Mouse (Mus musculus) cerebellum, adult 2 months (tissue): ENCODE data around the gene Zfp593. TPM values are rescaled to one million over a fixed set of nuclear protein-coding genes. Genes with fewer than 3 reads are reported as not detected.
"Not testable (repeated sequence)": the region's sequence is repeated elsewhere in the genome, so short reads cannot be mapped to it uniquely, and the experiment has no call there.

ENCODE experiments used
- DNase-seq, 2 experiments: peaks; one replicate each; pipeline ENCODE4 v3.0.0; 2021
- H3K27ac ChIP-seq: fragments of 200-500 bp; 2 replicates; pipeline ENCODE4 v1.5.1; 2012; ENCODE audit warnings: low read length, control low read depth, inconsistent platforms; ENCODE audit not compliant: insufficient read depth
- H3K27me3 ChIP-seq: fragments of 200-500 bp; 2 replicates; pipeline ENCODE4 v1.6.1; 2012; ENCODE audit warnings: inconsistent platforms, mild to moderate bottlenecking, low read length, moderate library complexity; ENCODE audit not compliant: control insufficient read depth, insufficient read depth
- H3K4me1 ChIP-seq: fragments of 200-500 bp; 2 replicates; pipeline ENCODE4 v1.6.1; 2011; ENCODE audit warnings: low read length; ENCODE audit not compliant: control insufficient read depth, insufficient read depth
- H3K4me3 ChIP-seq: fragments of 200-500 bp; replicated peaks from 2 replicates; pipeline ENCODE3; 2011; ENCODE audit warnings: mild to moderate bottlenecking, low read depth, low read length, control low read depth; ENCODE audit not compliant: insufficient read depth
- CTCF ChIP-seq: fragments of 200-500 bp; IDR thresholded peaks from 2 replicates; pipeline ENCODE4 v1.5.1; 2011; ENCODE audit warnings: low read depth, mild to moderate bottlenecking, control low read depth, low read length, moderate library complexity, borderline replicate concordance; ENCODE audit not compliant: insufficient read depth
- POLR2A ChIP-seq: fragments of 200-500 bp; IDR thresholded peaks from 2 replicates; pipeline ENCODE4 v1.6.1; 2011; ENCODE audit warnings: low read length, control low read depth, borderline replicate concordance; ENCODE audit not compliant: insufficient read depth
- WGBS: fragments of 180-500 bp; shearing (Covaris S2); methylation state at CpG from one replicate; pipeline ENCODE4 v1.1.7; 2018; 5-methylcytosine and 5-hydroxymethylcytosine counted together
- polyA plus RNA-seq: library from polyadenylated mRNA; depleted of rRNA; stranded (reverse); fragments of >200 nt; gene quantifications from 2 replicates; pipeline ENCODE4 v1.2.3, GENCODE M21; 2012

The Zfp593 gene
- polyA plus RNA-seq, 1 experiment: 11.7 TPM

GRCm38 (mm10) chr4:134286226-134287167, 41.1 kb upstream of the Zfp593 start:
- no peaks in the 10 kb centered on the region for H3K4me1 ChIP-seq
- TF ChIP-seq POLR2A: no peak
- no peak for TF ChIP-seq CTCF
- no peak overlapping the region for H3K27ac ChIP-seq
- DNase-seq: no peak
- peak overlapping the region; percentile 94 for H3K4me3 ChIP-seq
- WGBS: 2% methylated on average over 59 of the region's 59 CpGs
- no peaks in the 10 kb centered on the region for H3K27me3 ChIP-seq

- H3K4me3 ChIP-seq: no peak overlapping the region
- H3K27ac ChIP-seq: no peak overlapping the region
- no peaks in the 10 kb centered on the region for H3K27me3 ChIP-seq
- TF ChIP-seq POLR2A: no peak
- TF ChIP-seq CTCF: no peak
- 99% methylated on average over 2 of the region's 2 CpGs for WGBS
- peak in 1 of 2 experiments; percentile 13 for DNase-seq
- H3K4me1 ChIP-seq: no peaks in the 10 kb centered on the region
Observed at GRCm38 (mm10) chr4:134284942-134285341, 39.5 kb upstream of the Zfp593 start.

GRCm38 (mm10) chr4:134273417-134274345, 28.3 kb upstream of the Zfp593 start:
- TF ChIP-seq CTCF (no peak), POLR2A (no peak)
- no peaks in the 10 kb centered on the region for H3K4me1 ChIP-seq
- H3K27me3 ChIP-seq: no peaks in the 10 kb centered on the region; the same call in 1 of the 2 replicates
- no peak for DNase-seq
- no peak overlapping the region for H3K4me3 ChIP-seq
- WGBS: 11% methylated on average over 14 of the region's 14 CpGs
- no peak overlapping the region for H3K27ac ChIP-seq

GRCm38 (mm10) chr4:134272731-134273416, 27.5 kb upstream of the Zfp593 start:
- no peaks in the 10 kb centered on the region; the same call in 1 of the 2 replicates for H3K27me3 ChIP-seq
- no peaks in the 10 kb centered on the region for H3K4me1 ChIP-seq
- H3K27ac ChIP-seq: no peak overlapping the region
- 35% methylated on average over 13 of the region's 13 CpGs for WGBS
- no peak overlapping the region for H3K4me3 ChIP-seq
- TF ChIP-seq POLR2A: no peak
- no peak for TF ChIP-seq CTCF
- no peak for DNase-seq

GRCm38 (mm10) chr4:134271979-134272378, 26.6 kb upstream of the Zfp593 start:
- TF ChIP-seq CTCF (no peak), POLR2A (no peak)
- WGBS: 75% methylated on average over 7 of the region's 7 CpGs

GRCm38 (mm10) chr4:134269622-134270021, 24.2 kb upstream of the Zfp593 start:
- not testable (repeated sequence) for H3K27me3 ChIP-seq, DNase-seq, H3K4me3 ChIP-seq, H3K27ac ChIP-seq, H3K4me1 ChIP-seq

More at GRCm38 (mm10) chr4:134271979-134272378, 26.6 kb upstream of the Zfp593 start:
- Histone ChIP-seq H3K27me3 (no peaks in the 10 kb centered on the region; the same call in 1 of the 2 replicates), H3K4me3 (no peak overlapping the region), H3K27ac (no peak overlapping the region), H3K4me1 (no peaks in the 10 kb centered on the region)
- DNase-seq: no peak

- Histone ChIP-seq H3K4me1 (no peaks in the 10 kb centered on the region), H3K27me3 (no peaks in the 10 kb centered on the region; the same call in 1 of the 2 replicates), H3K4me3 (no peak overlapping the region), H3K27ac (no peak overlapping the region)
- WGBS: 83% methylated on average over 19 of the region's 19 CpGs
- TF ChIP-seq CTCF (no peak), POLR2A (no peak)
- no peak for DNase-seq
Observed at GRCm38 (mm10) chr4:134268102-134268655, 22.8 kb upstream of the Zfp593 start.
